Mouse (Mus musculus): ENCODE results near the gene Slc43a3.
"Not testable (repeated sequence)": the region's sequence is repeated elsewhere in the genome, so short reads cannot be mapped to it uniquely, and the experiment has no call there.

DNA sequence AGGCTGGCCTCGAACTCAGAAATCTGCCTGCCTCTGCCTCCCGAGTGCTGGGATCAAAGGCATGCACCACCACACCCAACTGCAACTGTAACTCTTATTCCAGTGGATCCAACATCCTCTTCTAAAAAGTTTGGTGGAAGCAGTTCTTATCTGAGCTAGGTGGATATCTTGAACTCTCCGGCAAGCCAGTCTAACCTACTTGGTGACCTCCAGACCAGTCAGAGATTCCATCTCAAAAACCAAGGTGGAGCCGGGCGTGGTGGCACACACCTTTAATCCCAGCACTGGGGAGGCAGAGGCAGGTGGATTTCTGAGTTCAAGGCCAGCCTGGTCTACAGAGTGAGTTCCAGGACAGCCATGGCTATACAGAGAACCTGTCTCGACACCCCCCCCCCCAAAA lies 39.7 kb upstream of the Slc43a3 start:
- TF ChIP-seq CTCF (IDR thresholded peaks at IDR 0.05; ENCODE audit: borderline replicate concordance, control insufficient read depth, extremely low read depth, insufficient read depth, low read length, poor library complexity); POLR2A (IDR thresholded peaks at IDR 0.05; ENCODE audit: control insufficient read depth, extremely low read depth, insufficient read depth, low read length, poor library complexity): not testable (repeated sequence)
